Comparison of ENCODE assay signal across 8 mouse cellular contexts in the genomic region with DNA sequence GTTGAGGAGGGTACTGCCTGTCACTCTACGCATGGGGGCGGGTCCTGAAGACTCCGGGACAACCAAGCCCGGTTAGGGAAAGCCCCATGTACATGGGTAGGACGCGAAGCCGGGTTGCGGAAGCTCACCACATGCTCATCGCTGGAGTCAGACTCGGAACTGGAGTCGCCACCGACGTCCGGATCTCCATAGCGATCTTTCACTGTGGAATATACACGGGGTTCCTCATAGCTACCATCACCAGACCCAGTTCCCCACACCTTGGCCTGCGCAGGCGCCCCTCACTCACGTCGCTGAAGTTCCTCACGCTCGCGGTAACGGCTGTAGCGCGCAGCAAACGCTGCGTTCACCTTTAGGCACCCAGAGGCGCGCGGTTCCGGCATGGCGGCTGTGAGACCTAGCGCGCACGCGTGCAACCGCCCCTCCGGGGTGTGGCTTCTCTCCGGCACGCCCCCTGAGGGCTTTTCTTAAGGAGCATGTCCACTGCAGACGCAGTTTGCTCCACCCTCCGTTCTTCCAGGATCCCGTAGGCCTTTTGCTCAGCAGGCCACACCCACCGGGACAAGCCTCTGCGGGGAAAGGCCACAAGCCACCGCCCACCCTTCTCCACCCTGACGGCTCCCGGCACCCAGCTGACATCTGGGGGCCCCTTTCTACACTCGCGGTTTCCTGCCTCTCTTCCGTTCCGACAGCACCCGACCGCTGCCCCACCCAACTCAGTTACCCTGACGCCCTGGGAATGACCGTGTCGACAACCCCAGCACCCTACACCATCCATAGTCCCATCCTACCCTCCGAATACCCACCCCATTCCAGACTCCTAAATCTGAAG. TPM values are rescaled to one million over a fixed set of nuclear protein-coding genes. Genes with fewer than 3 reads are reported as not detected.
DNase-seq lines count a peak whose midpoint lies in the region; ATAC-seq lines count a peak whose summit lies in the region.

Gene Kri1, minus strand, starts transcription at position 399 of the 832 bp plus-strand sequence.

- peak; percentile 96 for DNase-seq in CD4-positive, CD25-positive, alpha-beta regulatory T cell, adult 2 months (ENCODE audit: low read depth, low spot score)
- peak; percentile 83 for DNase-seq in fat pad, adult 2 months (ENCODE audit: extremely low read depth, low read depth, low spot score)
- peak; percentile 98 for DNase-seq in kidney, postnatal 10 days
- DNase-seq in natural killer cell, adult 2 months (ENCODE audit: low spot score in 2 of 2), result peak; percentile 96

- H3K27me3 ChIP-seq in heart, embryonic 13.5 days (replicated peaks), result no peaks in the 10 kb centered on the region
- no peaks in the 10 kb centered on the region for H3K27me3 ChIP-seq in liver, embryonic 12.5 days (replicated peaks)
- H3K27me3 ChIP-seq in stomach, embryonic 15.5 days (replicated peaks), result no peaks in the 10 kb centered on the region

- H3K4me3 ChIP-seq in brown adipose tissue, adult 24 weeks (ENCODE audit: insufficient read depth, low read depth, low read length), result peak within 1 kb of the TSS; percentile 78
- H3K4me3 ChIP-seq in heart, embryonic 13.5 days, result peak within 1 kb of the TSS; percentile 90
- H3K4me3 ChIP-seq in liver, embryonic 12.5 days, result peak within 1 kb of the TSS; percentile 83
- peak within 1 kb of the TSS; percentile 79 for H3K4me3 ChIP-seq in stomach, embryonic 15.5 days (replicated peaks)

- H3K9ac ChIP-seq in heart, embryonic 13.5 days, result peak within 1 kb of the TSS; percentile 88
- H3K9ac ChIP-seq in liver, embryonic 12.5 days, result peak within 1 kb of the TSS; percentile 91
- H3K9ac ChIP-seq in stomach, embryonic 15.5 days, result peak within 1 kb of the TSS; percentile 62; the same call in 1 of the 2 replicates

- under 1% methylated on average over 59 of the region's 59 CpGs for WGBS in heart, embryonic 13.5 days
- under 1% methylated on average over 59 of the region's 59 CpGs for WGBS in liver, embryonic 12.5 days (ENCODE audit: insufficient replicate concordance)
- WGBS in stomach, embryonic 15.5 days, result under 1% methylated on average over 59 of the region's 59 CpGs

- peaks cover 34% of the 10 kb centered on the region for H3K36me3 ChIP-seq in heart, embryonic 13.5 days
- peaks cover 50% of the 10 kb centered on the region for H3K36me3 ChIP-seq in liver, embryonic 12.5 days
- H3K36me3 ChIP-seq in stomach, embryonic 15.5 days, result peaks cover 3% of the 10 kb centered on the region; the same call in 1 of the 2 replicates

- peak; percentile 72 for ATAC-seq in heart, embryonic 13.5 days (ENCODE audit: extremely low read depth, insufficient number of reproducible peaks, low FRiP score, low TSS enrichment)
- ATAC-seq in liver, embryonic 12.5 days, result peak; percentile 76
- ATAC-seq in stomach, embryonic 15.5 days (ENCODE audit: insufficient read depth, low FRiP score, low read depth), result peak; percentile 76

- H3K9me3 ChIP-seq in heart, embryonic 13.5 days, result no peaks in the 10 kb centered on the region
- H3K9me3 ChIP-seq in liver, embryonic 12.5 days (replicated peaks), result no peaks in the 10 kb centered on the region
- H3K9me3 ChIP-seq in stomach, embryonic 15.5 days, result no peaks in the 10 kb centered on the region

- H3K4me1 ChIP-seq in brown adipose tissue, adult 24 weeks (ENCODE audit: control insufficient read depth, insufficient read depth, insufficient read length, low read length), result peaks cover 12% of the 10 kb centered on the region
- H3K4me1 ChIP-seq in heart, embryonic 13.5 days, result peaks cover 42% of the 10 kb centered on the region
- H3K4me1 ChIP-seq in liver, embryonic 12.5 days, result peaks cover 64% of the 10 kb centered on the region
- H3K4me1 ChIP-seq in stomach, embryonic 15.5 days, result peaks cover 29% of the 10 kb centered on the region

- H3K4me2 ChIP-seq in heart, embryonic 13.5 days, result peak within 1 kb of the TSS; percentile 84
- H3K4me2 ChIP-seq in liver, embryonic 12.5 days, result peak within 1 kb of the TSS; percentile 83
- peak within 1 kb of the TSS; percentile 78 for H3K4me2 ChIP-seq in stomach, embryonic 15.5 days

- peak within 1 kb of the TSS; percentile 75 for H3K27ac ChIP-seq in brown adipose tissue, adult 24 weeks (replicated peaks; ENCODE audit: low read depth, low read length)
- H3K27ac ChIP-seq in heart, embryonic 13.5 days (replicated peaks), result peak within 1 kb of the TSS; percentile 90
- H3K27ac ChIP-seq in liver, embryonic 12.5 days, result peak within 1 kb of the TSS; percentile 96
- peak within 1 kb of the TSS; percentile 90 for H3K27ac ChIP-seq in stomach, embryonic 15.5 days

RNA-seq across cellular contexts. Expression of gene Kri1, which starts in this region (rescaled TPM):
- polyA plus RNA-seq in brown adipose tissue, adult 24 weeks (2012; ENCODE audit: insufficient read depth, insufficient read length, missing spikeins), result 10.9 and 16.2 TPM in 2 replicates
- polyA plus RNA-seq in heart, embryonic 13.5 days (2015; fragmentation: Nextera tagmentation; extraction: Ambion mirVana), result 12.7 and 13.2 TPM in 2 replicates
- polyA plus RNA-seq in liver, embryonic 12.5 days (2016; fragmentation: Nextera tagmentation; extraction: Ambion mirVana), result 14.5 and 15.5 TPM in 2 replicates
- polyA plus RNA-seq in stomach, embryonic 15.5 days (2015; fragmentation: Nextera tagmentation; extraction: Ambion mirVana), result 14.4 and 14.5 TPM in 2 replicates

Comparison
In these comparisons a context has a peak if more than half of its experiments do, and no peak if none do; other contexts are left out.
1. Peak in every context shown above with its lines: DNase-seq, ATAC-seq, H3K4me3 ChIP-seq and H3K27ac ChIP-seq.